Mouse (Mus musculus) T-helper 1 cell (primary cell): ENCODE data around the gene Afap1.

Source experiments
- in situ Hi-C: fragments of 300-600 bp; cut with MboI, MseI; formaldehyde crosslinking; loops from one replicate; pipeline ENCODE4 v1.15.1; 2025; ENCODE audit warnings: high pct_unique_total_duplicates

Afap1 gene

DNA sequence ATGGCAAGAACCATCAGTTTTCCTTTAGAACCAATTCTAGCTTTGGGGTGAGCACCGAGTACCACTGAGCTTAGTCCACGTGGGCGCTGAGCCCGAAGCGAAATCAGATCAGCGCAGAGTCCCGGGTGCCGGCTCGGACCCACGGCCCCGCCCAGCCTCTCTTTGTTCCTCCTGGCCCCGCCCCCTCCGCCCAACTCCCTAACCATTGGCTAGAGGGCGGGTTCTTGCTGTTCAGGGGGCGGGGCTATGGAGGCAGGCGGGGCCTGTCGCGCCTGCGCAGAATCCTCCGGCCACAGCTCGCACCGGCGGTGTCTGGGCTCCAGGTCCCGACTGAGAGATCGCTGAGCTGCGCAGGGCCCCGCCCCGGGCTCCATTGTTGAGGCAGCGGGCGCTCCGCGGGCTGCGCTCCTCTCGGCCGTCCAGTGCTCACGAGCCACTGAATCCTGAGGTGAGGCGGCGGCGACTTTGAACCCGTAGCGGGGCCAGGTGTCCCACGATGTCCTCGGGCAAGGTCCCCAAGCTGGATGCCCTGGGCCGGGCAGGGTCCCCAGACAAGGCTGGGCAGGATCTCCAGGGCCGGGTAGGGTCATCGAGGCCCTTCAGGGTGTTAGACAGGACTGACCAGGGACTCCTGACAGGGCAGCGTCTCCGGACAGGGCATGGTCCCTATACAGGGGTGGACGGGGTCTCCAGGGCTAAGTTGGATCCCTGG is at the start of gene Afap1:
Gene Afap1 (plus strand): TSS at position 227 of the 712 bp plus-strand sequence.
- in situ Hi-C loops, result no loop called here

DNA sequence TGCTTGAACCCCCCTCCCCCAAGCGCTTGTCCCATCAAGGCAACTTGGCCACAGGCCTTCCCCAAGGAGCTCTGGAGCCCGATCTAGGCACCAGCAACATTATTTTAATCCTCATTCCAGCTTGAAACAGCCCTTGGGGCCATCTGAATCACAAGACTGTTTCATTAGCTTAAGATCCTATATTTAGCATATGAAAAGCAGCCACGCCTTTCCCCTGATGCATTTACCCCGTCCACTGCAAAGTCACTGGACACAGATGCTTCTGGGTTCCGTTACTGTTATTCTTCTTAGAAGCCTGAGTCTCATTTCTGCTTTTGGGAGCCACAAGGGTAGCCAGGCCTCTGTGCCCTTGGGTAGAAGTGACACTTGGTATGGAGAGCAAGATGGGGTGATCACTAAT is 41.6 kb upstream of the Afap1 start:
- in situ Hi-C loops, result no loop called here

DNA sequence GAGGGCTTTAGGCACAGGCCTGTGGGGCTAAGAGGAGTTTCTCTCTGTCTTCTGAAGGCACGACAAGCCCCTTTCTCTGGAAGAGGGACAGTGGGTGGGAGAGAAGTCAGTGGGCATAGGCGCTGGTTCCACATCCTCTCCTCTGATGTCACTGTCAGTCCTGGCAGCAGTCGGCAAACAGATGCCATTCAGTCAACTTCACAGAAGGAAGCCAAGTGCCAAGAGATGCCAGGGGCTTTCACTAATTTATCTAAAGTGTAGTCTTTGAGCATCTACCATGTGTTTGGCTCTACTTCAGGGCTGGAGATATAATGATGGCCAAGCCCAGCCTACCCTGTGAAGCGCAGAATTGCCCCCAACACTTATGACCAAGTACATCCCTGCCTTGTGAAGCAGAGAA is 39.7 kb upstream of the Afap1 start:
- in situ Hi-C loops, result no loop called here

DNA sequence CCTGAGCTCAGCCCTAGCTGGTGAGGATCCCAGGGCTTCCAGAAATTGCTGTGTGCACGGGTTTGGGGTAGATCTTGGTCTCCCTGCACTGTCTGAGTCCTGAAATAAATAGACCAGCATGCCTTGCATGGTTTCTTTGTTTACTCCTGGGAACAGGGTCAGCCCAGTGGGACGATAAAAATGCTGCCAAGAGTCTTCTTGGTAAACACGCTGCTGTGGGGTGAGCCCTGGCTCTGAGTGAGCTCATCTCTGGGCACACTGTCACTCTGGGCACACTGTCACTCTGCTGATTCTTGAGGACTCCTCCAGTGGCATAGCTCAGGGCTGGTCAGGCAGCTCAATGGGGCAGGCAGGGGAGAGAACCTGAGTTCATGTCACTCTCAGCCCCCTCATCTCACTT is 36.9 kb upstream of the Afap1 start:
- in situ Hi-C loops, result loop anchor here (5.0 kb wide), 1 partner anchor 54 kb away; no protein-coding TSS in a partner anchor

DNA sequence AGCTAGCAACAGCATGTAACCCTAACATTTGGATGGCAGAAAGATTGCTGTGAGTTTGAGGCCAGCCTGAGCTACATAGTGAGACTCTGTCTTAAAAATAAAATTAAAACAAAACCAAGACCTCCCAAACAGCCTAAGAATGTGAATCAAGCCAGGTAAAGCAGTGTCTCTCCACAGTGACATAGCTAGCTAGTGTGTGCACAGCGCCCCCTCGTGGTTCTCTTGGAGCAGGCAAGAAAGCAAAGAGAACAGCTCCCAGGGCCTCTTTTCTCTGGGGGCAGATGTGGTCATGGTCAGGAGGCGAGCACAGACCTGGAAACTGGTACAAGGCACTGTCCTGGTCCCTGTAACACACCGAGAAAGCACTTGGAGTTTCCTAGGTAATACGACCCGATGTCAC is 35.0 kb upstream of the Afap1 start:
- in situ Hi-C loops, result loop anchor here (5.0 kb wide), 1 partner anchor 56 kb away; no protein-coding TSS in a partner anchor

DNA sequence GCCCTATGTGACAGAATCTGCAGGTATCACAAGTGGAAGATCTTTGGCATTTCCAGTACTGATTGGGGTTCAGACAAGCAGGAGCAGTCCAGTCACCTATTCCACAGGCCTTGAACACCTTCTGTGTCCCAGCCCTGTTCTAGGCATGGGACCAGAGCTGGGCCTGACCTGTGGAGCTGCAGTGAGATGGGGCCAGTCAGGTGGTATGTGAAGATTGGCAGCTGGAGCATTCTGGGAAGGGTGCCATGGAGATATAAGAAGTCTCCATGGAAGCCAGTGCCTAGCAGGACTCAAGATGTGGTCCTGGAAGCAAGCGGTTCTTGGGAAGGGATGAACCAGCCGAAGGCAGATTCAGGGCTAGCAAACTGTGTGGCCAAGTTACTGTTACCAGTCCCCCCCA is 31.7 kb upstream of the Afap1 start:
- in situ Hi-C loops, result no loop called here

DNA sequence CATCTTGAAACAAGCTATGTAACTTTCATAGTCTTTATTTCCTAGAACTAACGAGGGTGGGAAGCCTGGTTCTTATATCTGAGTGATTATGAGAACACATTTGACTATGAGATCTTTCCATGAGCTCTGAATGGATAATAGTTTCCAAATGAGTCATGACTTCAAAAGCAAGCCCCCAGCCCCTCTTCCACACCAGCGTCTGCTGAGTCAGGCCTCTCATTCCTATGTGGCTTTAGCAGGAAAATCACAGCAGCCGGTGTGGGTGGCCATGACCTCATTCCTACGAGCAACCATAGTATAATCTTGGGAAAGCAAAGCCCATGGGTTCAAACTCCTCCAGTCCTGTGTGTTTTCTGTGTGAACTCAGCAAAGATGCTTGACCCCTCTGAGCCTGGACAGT is 23.1 kb upstream of the Afap1 start:
- in situ Hi-C loops, result no loop called here

DNA sequence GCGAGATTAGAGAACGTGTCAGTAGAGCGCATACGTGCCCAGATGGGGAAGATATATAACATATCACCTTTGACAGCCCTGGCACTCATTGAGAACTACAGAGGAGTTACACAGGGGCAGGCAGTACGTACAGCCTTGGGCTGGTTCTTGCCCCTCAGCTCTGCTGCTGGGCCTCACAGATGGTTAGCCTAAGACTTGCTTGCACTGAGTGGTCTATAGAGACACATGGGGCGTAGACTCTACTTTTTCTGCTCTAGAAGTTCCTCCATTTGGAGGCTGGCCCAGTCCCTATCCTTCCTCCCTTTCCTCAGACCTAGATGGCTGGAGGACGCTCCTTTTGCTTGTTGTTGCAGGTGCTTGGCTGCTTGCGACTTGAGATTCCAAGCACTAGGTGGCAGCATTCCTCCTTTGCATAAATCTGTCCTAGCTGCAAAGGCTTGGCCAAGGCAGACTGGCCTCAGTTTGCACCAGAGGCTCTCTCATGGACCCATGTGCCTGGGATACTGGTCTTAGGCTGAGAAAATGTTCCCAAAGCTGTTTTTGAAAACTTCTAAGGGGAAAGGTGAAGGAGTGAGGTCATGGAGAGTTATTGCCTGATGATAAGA is 22.6 kb upstream of the Afap1 start:
- in situ Hi-C loops, result no loop called here

DNA sequence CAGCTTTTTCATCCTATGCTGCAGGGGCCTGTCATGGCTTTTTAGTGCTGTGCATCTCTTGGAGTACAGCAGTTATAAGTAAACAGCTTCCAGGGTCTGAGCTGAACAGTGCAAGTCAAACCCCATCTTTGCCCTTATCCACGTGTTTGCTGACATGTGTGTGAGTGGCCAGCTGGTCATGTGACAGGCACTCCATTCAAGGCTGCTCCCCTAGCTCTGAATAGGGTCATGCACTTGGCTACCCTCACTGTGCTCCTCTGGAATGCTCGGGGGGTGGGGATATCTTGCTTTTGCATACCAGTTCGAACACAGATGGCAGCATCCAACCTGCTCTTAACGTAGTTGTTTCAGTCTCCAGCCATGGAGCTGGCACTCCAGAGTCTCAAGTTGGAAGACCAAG is 19.7 kb upstream of the Afap1 start:
- in situ Hi-C loops, result no loop called here

DNA sequence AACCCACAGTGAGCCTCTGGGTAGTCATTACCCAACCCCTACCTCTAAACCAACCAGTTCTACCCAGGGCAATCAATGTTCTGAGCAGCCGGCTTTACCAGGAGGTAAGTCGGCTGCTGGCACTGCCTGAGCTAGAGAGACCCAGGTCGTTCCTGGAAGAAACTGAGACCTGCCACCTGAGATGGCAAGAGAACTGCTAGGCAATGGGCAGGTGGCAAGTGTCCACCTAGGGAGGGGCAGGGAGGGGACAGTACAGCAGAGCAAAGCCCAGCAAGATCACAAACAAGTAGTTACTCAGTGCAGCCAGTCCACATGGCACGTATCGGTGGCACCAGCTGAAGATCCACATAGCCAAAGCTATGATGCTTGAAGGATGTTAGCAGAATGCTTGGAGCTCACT is 16.9 kb upstream of the Afap1 start:
- in situ Hi-C loops, result loop anchor here (5.0 kb wide), 1 partner anchor 96 kb away; no protein-coding TSS in a partner anchor

DNA sequence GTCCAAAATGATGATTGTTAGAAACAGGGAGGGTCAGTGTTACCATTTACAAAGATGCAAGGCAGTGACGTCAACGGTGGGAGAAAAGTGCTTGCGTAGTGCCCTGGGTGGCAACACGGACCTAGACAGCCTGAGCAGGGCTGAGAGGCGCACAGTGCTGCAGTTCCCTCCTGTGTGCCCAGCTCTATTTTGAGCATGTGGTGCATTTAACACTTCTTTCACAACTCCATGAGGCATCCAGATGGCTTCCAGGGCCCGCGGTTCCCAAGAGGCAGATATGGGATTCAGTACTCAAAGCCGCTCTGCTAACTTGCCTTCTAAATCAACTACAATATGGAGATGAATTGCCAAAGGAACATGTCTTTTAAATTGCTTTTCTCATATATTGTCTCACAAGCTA is 13.9 kb upstream of the Afap1 start:
- in situ Hi-C loops, result loop anchor here (5.0 kb wide), 1 partner anchor 93 kb away; no protein-coding TSS in a partner anchor

DNA sequence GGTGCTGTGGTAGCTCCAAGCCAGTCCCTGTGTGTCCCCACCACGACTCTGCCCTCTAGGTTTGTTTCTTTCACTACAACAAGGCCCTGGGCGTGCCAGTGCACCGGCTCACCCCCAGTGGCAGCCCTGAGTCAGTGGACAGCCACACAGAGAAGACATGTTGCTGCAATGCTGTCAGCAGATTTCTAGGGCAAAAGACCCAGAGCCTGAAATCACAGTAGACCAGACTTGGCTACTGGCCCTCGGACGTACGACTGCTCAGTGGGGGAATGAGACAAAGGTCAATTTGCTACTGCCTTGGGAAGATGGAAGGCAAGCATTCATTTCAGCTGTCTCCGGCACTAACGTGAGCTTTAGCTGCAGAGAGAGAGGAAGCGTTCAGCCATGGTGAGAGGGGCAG is 10.7 kb upstream of the Afap1 start:
- in situ Hi-C loops, result no loop called here

DNA sequence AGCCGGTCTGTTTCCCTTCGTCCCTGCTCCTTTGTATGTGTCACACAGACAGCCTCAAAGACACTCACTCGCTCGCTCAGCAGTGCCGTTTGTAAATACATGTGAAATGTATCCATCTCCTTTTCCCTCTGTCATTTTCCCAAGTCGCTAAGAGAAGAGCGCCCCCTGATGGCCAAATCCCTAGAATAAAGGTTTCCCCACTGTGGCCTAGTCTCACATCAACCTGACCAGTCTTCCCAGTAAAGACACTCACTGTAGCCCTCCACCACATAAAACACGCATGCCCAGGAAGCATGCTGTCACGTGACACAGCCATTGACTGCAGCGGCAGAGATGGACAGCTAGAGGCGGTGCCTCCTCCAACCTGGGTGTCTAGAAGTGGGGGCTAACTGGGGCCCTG is 8.9 kb upstream of the Afap1 start:
- in situ Hi-C loops, result no loop called here

DNA sequence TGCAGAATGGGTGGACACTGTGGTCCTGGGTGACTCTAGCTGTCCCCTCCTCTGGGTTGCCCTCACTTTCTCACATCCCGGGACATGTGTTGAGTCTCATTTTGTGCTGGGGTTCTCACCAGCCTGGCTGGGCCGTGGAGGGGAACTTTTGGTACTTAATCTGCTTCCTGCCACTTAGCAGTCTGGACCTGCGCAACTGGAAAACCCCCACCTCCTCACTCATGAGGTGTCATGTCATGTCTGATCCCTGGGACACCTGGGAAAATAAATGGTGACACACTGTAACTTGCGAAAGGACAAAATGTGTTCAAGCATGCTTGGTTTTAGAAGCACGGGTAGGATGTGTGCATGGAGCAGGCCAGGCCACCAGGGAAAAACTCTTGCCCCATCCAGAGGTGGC is 8.4 kb upstream of the Afap1 start:
- in situ Hi-C loops, result no loop called here

DNA sequence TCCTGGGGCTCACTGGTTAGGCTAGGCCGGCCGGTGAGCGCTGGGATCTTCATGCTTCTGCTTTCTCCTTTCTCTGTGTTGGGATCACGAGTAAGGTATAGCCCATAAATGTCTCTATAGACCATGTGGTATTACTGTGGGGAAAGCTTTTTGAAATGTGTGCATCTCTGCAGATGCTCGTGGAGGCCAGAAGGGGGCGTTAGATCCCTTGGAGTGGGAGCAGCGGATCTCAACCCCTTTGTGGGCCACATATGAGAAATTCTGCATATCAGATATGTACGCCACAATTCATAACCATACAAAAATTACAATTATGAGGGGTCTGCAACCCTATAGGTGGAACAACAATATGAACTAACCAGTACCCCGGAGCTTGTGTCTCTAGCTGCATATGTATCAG is 4.2 kb upstream of the Afap1 start:
- in situ Hi-C loops, result no loop called here

DNA sequence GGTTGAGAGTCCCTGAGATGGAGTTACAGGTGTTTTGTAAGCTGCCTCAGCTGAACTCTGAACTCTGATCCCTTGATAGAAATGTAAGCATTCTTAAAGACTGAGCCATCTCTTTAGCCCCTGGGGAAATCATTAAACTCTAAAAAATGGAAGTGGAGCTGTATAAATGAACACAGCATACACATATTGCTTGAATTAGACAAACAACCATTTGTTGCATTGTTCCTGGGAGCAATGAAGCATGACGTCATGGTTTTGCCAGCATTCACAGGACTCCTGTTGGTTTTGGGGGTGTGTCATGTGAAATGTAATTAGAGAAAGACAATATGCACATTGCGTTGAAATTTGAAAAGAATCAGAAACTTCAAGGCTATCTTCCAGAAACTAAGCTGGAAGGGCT is 3.5 kb upstream of the Afap1 start:
- in situ Hi-C loops, result no loop called here

DNA sequence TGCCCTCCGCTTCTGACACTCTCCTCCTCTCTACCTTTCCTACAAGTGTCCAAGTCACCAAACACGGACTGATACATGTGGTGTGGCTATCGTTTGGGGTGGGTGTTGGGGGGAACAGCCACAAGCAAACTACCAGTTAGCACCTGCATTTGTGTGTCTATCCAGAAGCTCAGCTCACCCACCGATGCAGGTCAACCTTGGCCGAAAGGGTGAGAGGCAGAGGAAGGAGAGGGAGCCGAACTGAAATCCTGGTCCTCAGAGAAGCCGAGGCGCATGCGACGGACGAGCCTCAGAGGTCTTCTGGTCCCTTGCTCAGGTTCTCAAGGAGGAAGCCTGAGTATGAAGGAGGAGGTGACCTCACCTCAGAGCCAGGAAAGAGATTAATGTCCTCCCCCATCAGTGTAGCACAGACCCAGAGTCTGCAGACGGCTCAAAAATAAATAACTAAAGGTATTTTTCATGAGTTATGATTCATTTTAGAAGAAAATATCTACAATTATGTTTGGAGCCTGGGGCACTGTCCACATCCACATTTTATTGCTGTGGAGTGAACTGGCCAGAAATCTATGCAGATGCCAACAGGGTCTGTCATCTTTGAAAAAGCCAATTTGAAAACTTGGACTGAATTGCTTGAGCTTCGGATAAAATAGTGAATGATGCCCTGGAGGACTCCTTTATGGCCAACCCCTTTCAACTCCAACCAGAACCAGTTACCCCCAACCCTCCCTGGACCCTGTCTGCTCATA is 2.0 kb upstream of the Afap1 start:
- in situ Hi-C loops, result no loop called here

DNA sequence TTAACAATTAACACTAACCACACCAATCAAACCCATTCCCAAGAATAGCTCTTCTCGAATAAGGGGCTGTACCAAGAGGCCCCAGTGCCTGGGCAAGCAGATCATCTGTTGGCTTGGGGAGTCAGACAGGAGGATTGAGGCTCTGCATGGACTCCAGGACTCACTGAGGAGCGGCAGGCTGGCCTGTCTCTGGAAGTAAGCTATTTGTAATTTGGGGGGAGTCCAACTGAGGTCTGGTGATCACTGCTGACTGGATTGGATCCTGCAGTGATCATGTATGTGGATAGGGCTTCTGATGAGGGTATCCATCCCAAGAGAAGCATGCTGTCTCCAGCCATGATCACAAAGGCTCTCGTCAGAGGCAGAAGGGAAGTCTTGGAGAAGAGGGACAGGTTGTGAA is 756 bp upstream of the Afap1 start:
- in situ Hi-C loops, result no loop called here

DNA sequence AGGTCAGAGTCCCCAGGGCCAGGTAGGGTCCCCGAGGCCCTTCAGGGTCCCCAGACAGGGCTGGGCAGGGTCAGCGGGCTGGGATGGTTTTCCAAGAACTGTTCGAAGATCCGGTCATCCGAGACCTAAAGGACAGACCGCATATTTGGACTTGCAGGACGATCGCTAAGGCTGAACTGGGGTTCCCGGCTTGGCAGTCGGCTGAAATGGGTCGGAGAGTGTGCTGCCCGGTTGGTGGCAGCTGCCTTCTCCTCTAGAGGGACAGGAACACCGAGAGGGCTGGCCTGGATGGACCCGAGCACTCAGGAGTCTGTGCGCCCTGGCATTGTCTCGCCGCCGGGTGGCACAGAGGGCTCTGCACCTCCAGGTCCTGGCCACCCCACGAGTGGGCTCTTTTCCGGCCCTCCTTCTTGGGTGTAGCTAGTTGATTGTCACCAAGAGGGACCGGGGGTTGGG is 714 bp downstream of the Afap1 start:
- in situ Hi-C loops, result no loop called here

DNA sequence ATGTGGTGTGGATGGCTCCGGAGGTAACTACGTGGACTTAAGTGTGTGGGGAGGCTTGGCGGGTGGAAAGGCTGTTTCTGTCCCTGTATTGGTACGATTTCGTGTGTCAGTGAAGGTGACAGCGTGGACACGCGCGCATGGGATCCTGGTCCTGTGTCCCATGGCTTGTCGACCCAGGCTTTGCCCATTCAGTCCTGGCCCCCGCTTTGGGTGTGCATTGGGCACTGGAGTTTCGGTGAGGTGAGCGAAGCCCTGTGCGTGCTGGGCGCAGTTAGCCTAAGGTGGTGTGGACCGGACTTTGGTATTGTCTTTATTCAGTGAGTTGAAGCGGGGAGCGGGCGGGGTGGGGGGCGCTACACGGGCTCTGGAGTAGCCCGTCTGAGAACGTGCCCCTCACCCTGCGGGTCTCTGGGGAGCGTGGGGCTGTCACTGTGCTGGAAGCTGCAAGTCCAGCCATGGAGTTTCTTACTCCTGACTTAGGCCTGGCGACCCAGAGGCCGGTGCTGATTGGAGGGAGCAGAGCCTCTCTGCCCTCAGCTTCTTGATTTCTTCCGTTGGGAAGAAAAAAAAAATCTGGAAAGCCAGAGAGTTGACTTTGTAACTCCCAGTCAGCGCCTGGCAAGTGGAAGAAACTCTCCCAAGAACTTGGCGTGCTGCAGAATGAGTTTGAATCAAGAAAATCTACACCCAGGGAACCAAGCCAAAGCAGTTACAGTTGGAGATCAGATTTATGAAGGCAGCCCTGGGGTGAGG is 1.4 kb downstream of the Afap1 start:
- in situ Hi-C loops, result no loop called here

DNA sequence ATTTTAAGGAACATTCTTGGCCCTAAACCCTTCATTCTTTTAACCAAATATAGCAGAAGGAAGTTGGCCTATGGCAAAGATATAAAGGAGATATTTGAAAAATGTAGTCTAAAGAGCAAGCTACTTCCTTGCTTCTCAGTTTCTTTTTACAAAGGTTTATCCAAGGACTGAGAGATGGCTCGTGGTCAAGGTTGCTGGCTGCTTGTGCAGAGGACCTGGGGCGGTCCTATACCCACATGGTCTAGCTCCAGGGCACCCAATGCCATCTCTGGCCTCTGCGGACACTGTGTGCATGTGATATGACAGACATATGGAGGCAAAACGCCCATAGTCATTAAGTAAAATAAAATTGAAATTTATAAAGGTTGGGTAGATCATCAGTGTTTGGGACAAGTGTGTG is 2.8 kb downstream of the Afap1 start:
- in situ Hi-C loops, result no loop called here

DNA sequence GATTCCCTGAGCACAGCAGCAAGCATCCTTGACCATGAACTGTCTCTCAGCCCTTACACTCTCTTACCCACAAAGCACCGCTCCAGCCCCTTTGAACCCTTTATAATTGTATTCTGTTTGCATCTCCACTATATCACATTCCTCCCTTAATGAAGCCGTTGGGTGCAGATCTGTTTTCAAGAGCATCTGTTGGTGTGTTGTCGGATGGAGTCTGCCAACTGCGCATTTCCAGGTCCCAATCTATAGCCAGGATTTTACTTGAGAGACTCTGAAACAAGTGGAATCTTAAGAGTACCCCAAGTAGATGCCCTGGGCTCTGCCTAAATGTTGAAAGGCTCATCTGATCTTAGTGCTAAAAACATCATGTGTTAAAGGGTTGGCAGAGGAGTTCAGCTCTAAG is 3.4 kb downstream of the Afap1 start:
- in situ Hi-C loops, result no loop called here
